Mouse (Mus musculus) gonadal fat pad, adult 2 months (tissue): ENCODE measurements around the gene Orai1. TPM values are rescaled to one million over a fixed set of nuclear protein-coding genes. Genes with fewer than 3 reads are reported as not detected.

Source experiments
- DNase-seq: peaks from one replicate; pipeline ENCODE4 v3.0.0-alpha.2; 2012; ENCODE audit warnings: low read depth
- polyA plus RNA-seq: library from polyadenylated mRNA; depleted of rRNA; stranded (reverse); fragments of >200 nt; gene quantifications from 2 replicates; pipeline ENCODE4 v1.2.3, GENCODE M21; 2012

Gene Orai1
- polyA plus RNA-seq, 1 experiment: 43.4 TPM

DNA sequence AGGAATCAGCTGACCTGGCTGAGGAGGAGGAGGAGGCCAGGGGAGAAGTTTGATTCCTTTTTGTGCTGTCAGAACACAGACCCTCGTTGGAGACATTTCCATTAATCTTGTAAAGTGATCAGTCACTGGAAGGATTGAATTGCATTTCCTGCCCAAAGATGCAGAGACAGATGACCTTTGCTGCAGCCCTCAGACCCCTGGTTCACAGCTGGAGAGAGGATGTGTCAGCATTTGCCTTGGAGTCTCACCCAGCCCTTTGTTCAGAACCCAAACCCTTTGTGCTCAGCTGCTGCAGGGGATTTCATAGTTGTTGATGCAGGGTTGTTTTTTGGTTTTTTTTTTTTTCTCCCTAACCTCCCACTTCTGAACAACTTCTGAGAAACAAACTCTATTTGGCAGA, 20.0 kb upstream of the Orai1 start:
- DNase-seq: no peak

DNA sequence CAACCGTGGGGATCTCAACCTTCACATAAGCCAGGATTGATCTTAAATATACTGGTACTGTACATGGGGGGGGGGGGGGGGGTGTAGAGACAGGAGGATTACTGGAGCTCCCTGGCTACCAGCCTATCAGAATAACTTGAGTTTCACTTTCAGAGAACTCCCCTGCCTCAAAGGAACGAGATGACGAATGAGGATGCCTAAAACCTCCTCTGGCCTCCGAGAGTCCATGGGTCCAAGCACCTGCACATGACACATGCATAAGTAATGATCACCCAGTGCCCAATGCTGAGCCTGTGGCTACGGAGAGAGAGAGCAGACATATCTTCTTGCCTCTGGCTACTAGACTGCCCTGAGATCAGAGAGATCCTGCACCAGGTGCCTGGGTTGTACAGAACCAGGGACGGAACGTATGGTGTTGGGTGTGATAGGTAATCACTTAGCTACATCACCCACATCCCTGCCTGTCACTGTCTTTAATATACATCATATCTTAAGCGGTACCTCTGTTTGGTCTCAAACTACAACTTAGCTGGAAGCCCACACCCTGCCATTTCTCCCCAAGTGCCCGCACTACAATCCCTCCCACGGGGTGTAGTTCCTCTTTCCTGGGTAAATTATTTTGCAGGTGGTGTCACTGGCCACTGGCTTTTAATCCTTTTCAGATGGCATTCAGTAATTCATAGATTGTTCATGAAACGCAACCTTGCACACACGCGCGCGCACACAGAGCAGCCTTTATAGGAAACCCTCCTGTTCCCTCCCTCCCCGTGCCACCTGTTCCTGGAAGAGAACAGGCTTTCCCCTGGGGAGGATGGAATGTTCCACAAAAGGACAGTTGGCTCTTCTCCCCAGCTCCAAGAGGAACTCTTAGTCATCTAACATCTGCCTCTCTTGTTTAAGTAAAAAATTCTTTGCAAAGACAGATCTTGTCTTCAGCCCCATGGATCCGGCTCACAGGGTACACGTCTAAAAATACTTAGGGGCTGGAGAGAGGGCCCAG, 17.4 kb upstream of the Orai1 start:
- DNase-seq: no peak

DNA sequence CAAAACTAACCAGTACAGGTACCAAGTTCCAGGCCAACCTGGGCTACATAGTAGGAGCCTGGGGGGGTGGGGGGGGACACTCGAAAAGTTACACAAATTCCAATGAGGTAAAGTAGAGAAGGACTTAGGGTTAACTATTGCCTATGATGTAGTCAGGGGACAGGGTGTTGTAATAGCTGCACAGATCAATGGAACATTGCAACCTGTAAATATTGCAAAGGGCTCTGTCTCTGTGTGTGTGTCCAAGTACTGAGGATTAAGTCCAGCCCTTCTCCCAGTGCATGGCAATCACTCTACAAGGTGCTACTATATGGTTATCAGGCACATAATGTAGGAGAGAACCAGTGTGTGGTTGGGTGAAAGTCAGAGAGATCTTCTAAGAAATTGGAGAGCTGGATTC, 14.0 kb upstream of the Orai1 start:
- DNase-seq: no peak

GRCm38 (mm10) chr5:123005716-123006592, 8.9 kb upstream of the Orai1 start:
- no peak for DNase-seq

DNA sequence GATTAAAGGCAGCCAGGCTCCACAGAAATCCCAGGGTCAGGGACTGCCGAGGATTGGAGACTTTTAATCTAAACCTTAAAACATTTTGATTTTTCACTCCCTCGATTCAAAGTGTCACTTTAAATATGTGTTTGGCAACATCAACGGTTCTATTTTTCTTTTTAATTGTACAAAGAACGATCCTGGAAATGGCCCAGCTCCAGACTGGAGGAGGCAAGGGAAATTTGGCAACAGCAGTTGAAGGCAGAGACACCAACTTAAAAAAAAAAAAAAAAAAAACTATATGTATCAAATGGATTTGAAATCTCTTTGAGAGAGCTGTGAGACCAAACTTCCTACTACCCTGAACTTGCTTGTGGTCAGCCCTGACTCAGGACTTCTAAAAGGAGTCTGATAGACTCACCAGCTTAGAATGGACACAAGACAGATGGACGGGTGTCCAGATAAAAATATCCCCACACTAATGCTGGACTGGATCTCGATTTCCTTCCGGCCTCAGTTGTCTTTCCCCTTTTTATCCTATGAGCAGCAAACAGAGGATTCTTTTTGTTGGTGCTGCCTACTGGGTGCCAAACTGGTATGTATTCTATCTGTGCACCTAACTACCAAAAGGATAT, 5.9 kb upstream of the Orai1 start:
- no peak for DNase-seq

GRCm38 (mm10) chr5:123009873-123010272, 5.0 kb upstream of the Orai1 start:
- DNase-seq: no peak

- no peak for DNase-seq
Observed at GRCm38 (mm10) chr5:123010806-123011205, 4.1 kb upstream of the Orai1 start.

GRCm38 (mm10) chr5:123011705-123012104, 3.2 kb upstream of the Orai1 start:
- no peak for DNase-seq

- no peak for DNase-seq
Observed at GRCm38 (mm10) chr5:123013599-123014315, 1.1 kb upstream of the Orai1 start.

GRCm38 (mm10) chr5:123015915-123016314, 1.0 kb downstream of the Orai1 start:
- no peak for DNase-seq

GRCm38 (mm10) chr5:123017504-123017903, 2.6 kb downstream of the Orai1 start:
- no peak for DNase-seq

DNA sequence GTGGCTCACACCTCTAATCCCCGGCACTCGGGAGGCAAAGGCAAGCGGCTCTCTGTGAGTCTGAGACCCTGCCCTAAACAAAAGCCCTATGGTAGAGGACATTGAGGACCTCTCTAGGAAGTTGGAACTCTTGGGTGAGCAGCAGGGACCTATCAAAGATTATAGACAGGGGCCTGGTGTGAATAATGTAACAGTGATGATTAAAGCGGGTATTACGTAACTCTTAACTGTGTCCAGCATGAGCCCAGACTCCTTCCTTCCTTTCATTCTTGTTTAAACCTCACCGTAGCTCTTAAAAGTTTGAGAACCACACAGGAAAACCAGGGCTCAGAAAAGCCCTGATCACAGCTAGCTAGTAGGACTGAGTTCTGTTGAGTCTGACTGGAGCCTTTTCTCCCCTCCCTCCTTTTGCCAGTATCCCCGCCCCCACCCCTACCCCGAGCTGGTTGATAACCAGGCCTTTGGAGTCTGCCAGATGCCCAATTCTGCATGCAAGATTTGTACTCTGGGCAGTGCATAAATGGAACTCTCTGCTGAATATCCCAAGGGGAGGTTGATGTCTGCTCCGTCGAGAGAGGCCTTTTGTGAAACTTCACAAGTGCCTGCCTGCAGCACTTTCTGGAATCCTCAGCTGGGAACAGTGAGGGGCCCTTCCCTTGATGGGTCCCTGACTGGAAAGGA, 4.6 kb downstream of the Orai1 start:
- no peak for DNase-seq

DNA sequence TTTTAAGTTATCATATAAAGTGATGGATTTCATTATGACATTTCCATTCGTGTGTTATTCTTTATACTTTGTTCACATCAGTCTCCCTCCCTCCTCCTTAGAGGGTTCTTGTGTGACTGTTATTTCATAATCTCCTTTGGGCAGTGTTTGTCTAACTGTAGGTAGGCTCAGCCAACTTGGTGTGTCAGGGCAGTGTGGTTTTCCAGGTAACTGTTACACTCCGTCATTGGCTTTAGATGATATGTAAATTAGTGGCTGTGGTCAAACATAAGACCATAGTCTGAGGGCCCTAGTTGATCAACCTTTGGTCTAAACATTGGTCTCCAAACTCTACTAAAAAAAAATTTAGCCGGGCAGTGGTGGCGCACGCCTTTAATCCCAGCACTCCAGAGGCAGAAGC, 5.6 kb downstream of the Orai1 start:
- no peak for DNase-seq

DNA sequence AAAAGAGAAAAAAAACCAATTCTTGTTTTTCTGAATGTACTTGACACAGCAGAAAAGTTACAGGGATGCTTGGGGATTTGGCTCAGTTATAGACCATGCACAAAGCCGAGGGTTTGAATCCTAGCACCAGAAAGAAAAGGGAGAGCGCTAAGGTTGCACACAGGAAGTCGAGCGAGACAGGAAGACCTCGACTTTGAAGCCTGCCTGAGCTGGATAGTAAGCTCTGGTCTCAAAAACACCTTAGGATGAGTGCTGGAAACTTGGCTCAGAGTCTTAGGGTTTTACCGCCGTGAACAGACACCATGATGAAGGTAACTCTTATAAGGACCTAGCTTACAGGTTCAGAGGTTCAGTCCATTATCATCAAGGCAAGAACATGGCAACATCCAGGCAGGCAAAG, 6.6 kb downstream of the Orai1 start:
- no peak for DNase-seq

DNA sequence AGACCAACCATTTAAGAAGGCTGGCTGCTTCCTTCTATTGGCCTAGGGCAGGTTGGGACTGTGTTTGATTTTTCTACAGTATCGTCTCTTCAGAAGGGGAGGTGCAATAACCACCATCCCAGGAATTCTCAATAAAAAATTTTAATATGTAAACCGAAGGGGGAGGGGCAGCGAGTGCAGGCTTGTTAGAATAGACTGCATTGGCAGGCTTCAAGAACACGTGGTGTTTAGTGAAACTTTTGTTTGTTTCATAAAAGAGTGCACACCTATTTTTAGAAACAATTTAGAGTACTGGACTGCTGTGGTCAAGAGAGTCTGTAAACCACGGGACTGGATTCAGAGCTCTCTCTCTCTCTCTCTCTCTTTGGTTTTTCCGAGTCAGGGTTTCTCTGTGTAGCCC, 8.2 kb downstream of the Orai1 start:
- DNase-seq: no peak

DNA sequence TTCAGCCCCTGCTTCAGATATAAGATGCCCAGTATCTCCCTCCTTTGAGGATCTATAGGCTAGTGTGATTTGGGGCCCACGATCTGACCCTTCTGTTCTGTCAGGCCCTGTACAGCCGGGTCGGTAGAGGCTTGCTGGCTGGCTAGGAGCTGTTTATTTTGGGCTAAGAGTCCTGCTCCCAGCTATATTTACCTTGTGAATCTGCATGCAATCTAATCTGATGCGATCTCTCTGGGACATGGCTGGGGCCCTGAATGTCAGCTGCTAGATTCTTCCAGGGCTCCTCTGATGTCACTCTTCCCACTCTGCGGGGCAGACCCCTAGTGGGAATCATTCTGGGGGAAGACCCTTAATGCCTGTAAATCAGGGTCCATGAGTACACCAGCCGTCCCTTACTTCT, 9.4 kb downstream of the Orai1 start:
- no peak for DNase-seq

DNA sequence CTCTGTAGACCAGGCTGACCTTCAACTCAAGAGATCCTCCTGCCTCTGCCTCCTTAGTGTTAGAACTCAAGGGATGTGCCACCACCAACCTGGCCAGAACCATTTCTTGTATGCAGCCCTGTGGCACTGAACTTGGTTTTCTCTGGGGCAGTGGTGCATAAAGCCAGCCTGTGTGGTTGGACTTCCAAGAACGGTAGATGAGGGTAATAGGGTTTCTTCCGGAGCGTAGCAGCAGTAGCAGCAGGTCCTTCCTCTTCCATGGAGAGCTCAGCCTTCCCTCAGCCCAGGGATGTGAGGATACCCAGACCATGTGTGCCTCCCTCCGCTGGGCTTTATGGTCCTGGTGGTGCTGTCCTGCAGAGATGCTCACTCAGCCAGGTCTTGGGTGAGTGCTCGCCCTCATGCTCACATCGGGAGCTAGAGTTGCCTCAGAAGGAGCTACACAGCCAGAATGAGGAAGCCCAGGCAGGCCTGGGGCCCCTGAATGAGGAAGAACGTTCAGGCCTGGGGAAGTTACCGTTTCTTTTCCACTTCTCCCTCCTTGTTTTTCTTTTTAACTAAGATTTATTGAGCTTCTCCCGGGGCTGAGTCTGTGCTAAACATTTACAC, 10.2 kb downstream of the Orai1 start:
- DNase-seq: no peak

GRCm38 (mm10) chr5:123026414-123026813, 11.5 kb downstream of the Orai1 start:
- DNase-seq: no peak

- DNase-seq: no peak
Observed at GRCm38 (mm10) chr5:123027436-123027835, 12.6 kb downstream of the Orai1 start.

DNA sequence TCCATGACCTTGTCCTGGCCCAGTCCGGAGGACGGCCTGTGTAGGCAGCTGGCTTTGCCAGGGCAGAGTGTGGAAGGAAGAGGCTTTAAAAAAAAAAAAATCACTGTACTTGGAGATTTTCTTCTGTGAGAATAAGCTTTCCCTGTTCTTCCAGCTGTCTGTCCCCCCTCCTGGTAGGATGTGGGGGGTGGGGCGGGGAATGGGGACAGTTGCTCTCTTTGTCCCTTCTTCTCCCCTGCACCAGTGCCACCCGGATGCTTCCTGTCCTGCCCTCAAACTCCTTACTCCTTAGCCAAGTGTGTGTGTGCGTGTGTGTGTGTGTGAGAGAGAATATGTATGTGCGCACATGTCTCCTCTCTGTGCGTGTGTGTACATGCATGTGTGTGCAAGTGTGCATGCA, 14.9 kb downstream of the Orai1 start:
- DNase-seq: no peak

GRCm38 (mm10) chr5:123031312-123031711, 16.4 kb downstream of the Orai1 start:
- no peak for DNase-seq
